Mouse (Mus musculus) testis, adult 2 months (tissue): ENCODE measurements at regions not wholly inside any gene's neighbourhood (a gene's known extent, or its start where the extent isn't known, plus 50 kb on each side); places are given as distances from the start of the nearest gene placed in this dataset.

Experiments used
- CTCF ChIP-seq: fragments of 200-500 bp; IDR thresholded peaks from 2 replicates; pipeline ENCODE4 v1.5.1; 2012; ENCODE audit warnings: low read depth, mild to moderate bottlenecking, inconsistent platforms, low read length, moderate library complexity; ENCODE audit not compliant: control insufficient read depth, insufficient read depth, insufficient replicate concordance
- POLR2A ChIP-seq: fragments of 200-500 bp; IDR thresholded peaks from 2 replicates; pipeline ENCODE4 v1.6.1; 2012; ENCODE audit warnings: low read depth, mild to moderate bottlenecking, inconsistent platforms, low read length, moderate library complexity; ENCODE audit not compliant: control insufficient read depth

- no peak for TF ChIP-seq CTCF
- TF ChIP-seq POLR2A: no peak
Measured at GRCm38 (mm10) chr17:9743342-9743741, 73.8 kb upstream of the Pabpc6 start.
